Mouse (Mus musculus) intestine, postnatal 0 days (tissue): Measurements from ENCODE around the gene Atp23. TPM values are rescaled to one million over a fixed set of nuclear protein-coding genes. Genes with fewer than 3 reads are reported as not detected.

Experiments
- ATAC-seq: fragments of 200-750 bp; cut with Nextera tagmentation; 2 replicates; pipeline ENCODE4 v1.8.0; 2017; ENCODE audit warnings: mild to moderate bottlenecking, moderate TSS enrichment, moderate library complexity
- H3K27ac ChIP-seq: fragments of 300-500 bp; sonication (generic); 2 replicates; pipeline ENCODE4 v1.5.1; 2014; ENCODE audit warnings: mild to moderate bottlenecking, low read depth, low read length, moderate library complexity
- H3K27me3 ChIP-seq: fragments of 300-500 bp; sonication (generic); replicated peaks from 2 replicates; pipeline ENCODE4 v1.6.1; 2014; ENCODE audit warnings: low read length, mixed read lengths; ENCODE audit not compliant: control insufficient read depth, insufficient read depth
- H3K36me3 ChIP-seq: fragments of 300-500 bp; sonication (generic); 2 replicates; pipeline ENCODE4 v1.6.1; 2014; ENCODE audit warnings: mild to moderate bottlenecking, moderate library complexity; ENCODE audit not compliant: control insufficient read depth, insufficient read depth
- H3K4me1 ChIP-seq: fragments of 300-500 bp; sonication (generic); replicated peaks from 2 replicates; pipeline ENCODE4 v1.6.1; 2014; ENCODE audit warnings: antibody characterized with exemption, low read length, mixed read lengths; ENCODE audit not compliant: control insufficient read depth, insufficient read depth
- H3K4me2 ChIP-seq: fragments of 300-500 bp; sonication (generic); replicated peaks from 2 replicates; pipeline ENCODE4 v1.6.1; 2014; ENCODE audit warnings: low read depth, mild to moderate bottlenecking, moderate library complexity
- H3K4me3 ChIP-seq: fragments of 300-500 bp; sonication (generic); 2 replicates; pipeline ENCODE4 v1.5.1; 2014; ENCODE audit warnings: low read depth, low read length
- H3K9ac ChIP-seq: fragments of 300-500 bp; sonication (generic); 2 replicates; pipeline ENCODE4 v1.6.1; 2014; ENCODE audit warnings: mild to moderate bottlenecking, low read depth, low read length
- H3K9me3 ChIP-seq: fragments of 300-500 bp; sonication (generic); 2 replicates; pipeline ENCODE4 v1.6.1; 2016; ENCODE audit warnings: mixed run types; ENCODE audit not compliant: control insufficient read depth
- CTCF ChIP-seq: sonication (generic); IDR thresholded peaks from 2 replicates; pipeline ENCODE4 v1.5.1; 2016; ENCODE audit warnings: low read depth, mild to moderate bottlenecking, control low read depth, antibody characterized with exemption, moderate library complexity
- WGBS: fragments of 180-500 bp; shearing (Covaris S2); extraction: QIAGEN DNeasy Blood & Tissue Kit; methylation state at CpG from one replicate; pipeline ENCODE4 v1.1.7; 2014; 5-methylcytosine and 5-hydroxymethylcytosine counted together
- polyA plus RNA-seq: library from polyadenylated mRNA; unstranded; fragments of >200 nt; fragmentation: Nextera tagmentation; extraction: Ambion mirVana; gene quantifications from 2 replicates; pipeline ENCODE4 v1.2.1, GENCODE M21; 2015

The Atp23 gene
- 7.7 and 8.0 TPM in 2 replicates for polyA plus RNA-seq

DNA sequence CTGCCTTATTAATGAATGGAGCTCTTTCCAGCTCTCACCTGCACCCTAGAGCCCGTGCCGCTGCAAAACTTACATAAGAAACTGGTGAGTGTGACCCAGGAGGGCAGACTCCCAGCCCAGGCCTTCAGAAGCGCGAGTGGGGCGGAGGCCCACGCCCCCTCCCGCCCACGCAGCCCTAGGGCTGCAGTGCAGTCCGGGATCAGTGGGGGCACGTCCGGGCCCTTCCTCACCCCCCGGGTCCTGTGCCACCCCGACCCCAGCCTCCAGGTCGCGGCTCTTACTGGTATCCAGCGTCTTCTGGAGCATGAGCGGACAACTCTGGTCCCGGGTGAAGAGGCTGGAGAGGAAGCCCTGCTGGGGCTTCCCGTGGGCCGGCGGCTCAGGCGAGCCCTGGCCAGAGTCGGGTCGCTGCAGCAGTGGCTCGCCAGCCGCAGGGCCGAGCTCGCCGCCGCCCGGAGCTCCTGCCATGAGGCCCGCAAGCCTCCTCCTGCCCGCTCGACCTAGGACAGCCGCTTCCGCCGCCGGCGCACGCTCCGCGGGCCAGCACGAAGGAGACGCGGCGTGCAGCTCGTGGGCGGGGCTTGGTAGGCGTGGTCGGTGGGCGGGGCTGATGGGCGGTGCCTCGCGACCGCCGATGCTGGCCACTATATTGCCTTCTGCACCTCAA, at the start of gene Atp23:
Atp23 (minus strand) TSS at position 535 of the 667 bp plus-strand sequence.
- Histone ChIP-seq H3K27ac (peak within 1 kb of the TSS; percentile 46; the same call in 1 of the 2 replicates), H3K4me1 (0 out of 2 replicates have a peak, but pooled peaks cover 6% of the 10 kb centered on the region), H3K4me2 (peak within 1 kb of the TSS; percentile 100), H3K36me3 (no peaks in the 10 kb centered on the region; the same call in 1 of the 2 replicates), H3K4me3 (peak within 1 kb of the TSS; percentile 69), H3K9ac (peak within 1 kb of the TSS; percentile 55), H3K27me3 (no peaks in the 10 kb centered on the region), H3K9me3 (no peaks in the 10 kb centered on the region)
- under 1% methylated on average over 50 of the region's 56 CpGs for WGBS
- no peak for TF ChIP-seq CTCF
- ATAC-seq, result peak; percentile 81

- TF ChIP-seq CTCF, result no peak
- 36% methylated on average over 4 of the region's 4 CpGs for WGBS
- Histone ChIP-seq H3K4me3 (no peak overlapping the region), H3K4me2 (no peak overlapping the region), H3K9me3 (no peaks in the 10 kb centered on the region), H3K27ac (no peak overlapping the region), H3K36me3 (no peaks in the 10 kb centered on the region), H3K4me1 (no peaks in the 10 kb centered on the region), H3K27me3 (no peaks in the 10 kb centered on the region), H3K9ac (no peak overlapping the region)
- ATAC-seq, result peak; percentile 82
Measured at GRCm38 (mm10) chr10:126950572-126950971, 49.4 kb upstream of the Atp23 start.

GRCm38 (mm10) chr10:126949824-126950223, 48.7 kb upstream of the Atp23 start:
- Histone ChIP-seq H3K4me3 (no peak overlapping the region), H3K4me1 (no peaks in the 10 kb centered on the region), H3K27ac (no peak overlapping the region), H3K9me3 (no peaks in the 10 kb centered on the region), H3K27me3 (no peaks in the 10 kb centered on the region), H3K36me3 (no peaks in the 10 kb centered on the region), H3K9ac (no peak overlapping the region), H3K4me2 (no peak overlapping the region)
- ATAC-seq, result no peak
- WGBS, result 45% methylated on average over 5 of the region's 5 CpGs
- TF ChIP-seq CTCF, result no peak

DNA sequence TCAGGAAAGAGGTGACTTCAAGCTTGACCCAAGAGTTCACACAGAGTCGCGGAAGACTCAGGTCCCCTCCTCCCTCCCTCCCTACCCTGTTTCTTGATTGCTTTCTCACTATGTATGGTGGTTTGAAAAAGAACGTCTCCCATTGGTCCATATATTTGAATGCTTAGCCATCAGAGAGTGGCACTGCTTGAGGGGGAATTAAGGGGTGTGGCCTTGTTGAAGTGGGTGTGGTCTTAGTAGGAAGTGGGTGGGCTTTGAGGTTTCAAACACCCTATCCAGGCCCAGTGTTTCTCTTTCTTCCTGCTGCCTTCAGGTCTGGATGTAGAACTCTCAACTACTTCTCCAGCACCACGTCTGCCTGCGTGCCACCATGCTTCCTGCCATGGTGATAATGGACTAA, 44.4 kb upstream of the Atp23 start:
- no peak overlapping the region for H3K4me3 ChIP-seq
- H3K4me2 ChIP-seq, result no peak overlapping the region
- no peak for TF ChIP-seq CTCF
- WGBS, result 88% methylated on average over 5 of the region's 5 CpGs
- no peaks in the 10 kb centered on the region for H3K27me3 ChIP-seq
- H3K9ac ChIP-seq, result no peak overlapping the region
- H3K9me3 ChIP-seq, result no peaks in the 10 kb centered on the region
- ATAC-seq, result no peak
- H3K4me1 ChIP-seq, result no peaks in the 10 kb centered on the region
- no peak overlapping the region for H3K27ac ChIP-seq
- H3K36me3 ChIP-seq, result no peaks in the 10 kb centered on the region

DNA sequence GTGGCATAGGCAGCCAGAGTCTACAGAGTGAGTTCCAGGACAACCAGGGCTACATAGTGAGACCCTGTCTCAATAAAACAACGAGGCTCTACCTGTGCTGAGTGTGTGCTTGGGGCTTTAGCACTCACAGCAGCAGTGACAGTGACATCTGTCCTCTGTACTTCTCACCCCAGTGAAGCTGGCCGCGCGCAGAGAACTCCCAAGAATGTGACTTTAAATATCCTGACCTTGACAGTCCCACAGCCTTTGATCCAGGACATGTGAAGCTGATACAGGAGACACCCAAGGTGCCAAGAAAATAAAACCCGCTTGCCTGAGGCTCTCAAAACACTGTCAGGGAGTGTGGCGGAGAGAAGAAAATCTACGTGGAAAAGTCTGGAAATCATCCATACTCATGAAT, 39.8 kb upstream of the Atp23 start:
- Histone ChIP-seq H3K27me3 (no peaks in the 10 kb centered on the region), H3K9ac (no peak overlapping the region), H3K4me1 (peaks cover 5% of the 10 kb centered on the region; the same call in 1 of the 2 replicates), H3K36me3 (no peaks in the 10 kb centered on the region), H3K4me2 (no peak overlapping the region), H3K4me3 (no peak overlapping the region), H3K9me3 (no peaks in the 10 kb centered on the region), H3K27ac (no peak overlapping the region)
- no peak for TF ChIP-seq CTCF
- 67% methylated on average over 7 of the region's 7 CpGs for WGBS
- no peak for ATAC-seq

- H3K4me2 ChIP-seq, result peak overlapping the region; percentile 53
- H3K27ac ChIP-seq, result peak overlapping the region; percentile 93
- WGBS, result 32% methylated on average over 18 of the region's 18 CpGs
- H3K4me1 ChIP-seq, result peaks cover 21% of the 10 kb centered on the region
- ATAC-seq, result peak; percentile 53
- TF ChIP-seq CTCF, result no peak
- H3K27me3 ChIP-seq, result no peaks in the 10 kb centered on the region
- peak overlapping the region; percentile 38 for H3K9ac ChIP-seq
- H3K9me3 ChIP-seq, result no peaks in the 10 kb centered on the region
- no peaks in the 10 kb centered on the region for H3K36me3 ChIP-seq
- H3K4me3 ChIP-seq, result no peak overlapping the region
Measured at GRCm38 (mm10) chr10:126935556-126936381, 34.6 kb upstream of the Atp23 start.
